Mouse (Mus musculus): ENCODE measurements at regions not wholly inside any gene's neighbourhood (a gene's known extent, or its start where the extent isn't known, plus 50 kb on each side); places are given as distances from the start of the nearest gene placed in this dataset.
A peak's percentile ranks its signal among the peaks of the same experiment; 100 is the strongest.

DNA sequence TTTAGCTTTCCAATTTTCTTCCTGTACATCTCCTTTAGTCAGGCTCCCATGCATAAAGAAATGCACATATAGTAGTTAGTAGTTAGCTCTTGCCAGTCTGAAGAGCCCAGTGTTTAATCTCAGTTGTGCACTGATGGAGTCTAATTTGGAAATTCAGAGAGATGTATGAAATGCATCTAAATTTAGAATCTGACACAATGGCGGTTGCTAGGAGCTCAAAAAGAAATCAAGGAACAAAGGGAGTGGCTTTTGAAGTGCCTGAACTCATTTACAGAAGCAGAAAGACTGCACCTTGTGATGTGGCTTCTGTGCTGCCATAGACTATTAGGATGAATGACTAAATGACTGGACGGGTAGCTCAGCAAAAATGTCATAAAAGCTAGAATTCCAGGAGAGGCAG, 916.3 kb downstream of the Rps29 start:
- peak; percentile 17 for DNase-seq (ENCODE audit: low spot score)

DNA sequence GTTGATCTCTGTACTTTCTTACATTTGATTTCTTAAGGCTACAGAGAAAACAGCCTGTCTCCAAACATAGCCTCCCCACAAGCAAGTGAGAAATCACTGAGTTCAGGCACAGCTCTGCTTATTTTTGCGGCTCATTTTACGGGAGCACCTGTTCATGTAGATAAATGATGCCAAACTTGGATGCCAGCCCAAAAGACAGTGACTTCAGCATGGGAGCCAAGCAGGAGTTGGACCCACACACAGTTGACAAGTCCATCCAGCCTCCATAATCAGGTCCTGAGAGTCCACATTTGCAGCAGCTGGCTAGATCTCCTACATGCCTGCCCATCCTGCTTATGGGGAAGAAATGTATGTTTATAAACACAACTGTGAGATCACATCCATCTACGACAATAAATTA, 927.2 kb downstream of the Rps29 start:
- no peak for DNase-seq (ENCODE audit: low spot score)

DNA sequence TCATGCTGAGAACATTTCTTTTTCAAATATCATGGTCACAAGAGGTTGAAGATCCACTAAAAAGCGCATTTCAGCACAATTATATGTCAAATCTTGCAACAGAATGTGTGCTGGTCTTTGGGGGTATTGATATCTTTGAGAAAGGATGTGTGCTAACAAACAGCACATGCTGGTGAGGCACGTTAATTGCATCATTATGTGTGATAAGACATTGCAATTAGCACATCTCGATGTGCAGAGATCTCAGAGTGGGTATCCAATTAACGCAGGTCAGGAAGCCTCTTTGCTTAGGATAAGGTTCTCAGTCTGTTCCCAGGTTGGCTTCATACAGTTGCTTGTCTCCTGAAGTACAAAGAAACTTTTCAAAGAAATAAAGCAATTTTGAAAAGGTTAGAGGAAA, 941.9 kb downstream of the Rps29 start:
- no peak for DNase-seq (ENCODE audit: low spot score)

DNA sequence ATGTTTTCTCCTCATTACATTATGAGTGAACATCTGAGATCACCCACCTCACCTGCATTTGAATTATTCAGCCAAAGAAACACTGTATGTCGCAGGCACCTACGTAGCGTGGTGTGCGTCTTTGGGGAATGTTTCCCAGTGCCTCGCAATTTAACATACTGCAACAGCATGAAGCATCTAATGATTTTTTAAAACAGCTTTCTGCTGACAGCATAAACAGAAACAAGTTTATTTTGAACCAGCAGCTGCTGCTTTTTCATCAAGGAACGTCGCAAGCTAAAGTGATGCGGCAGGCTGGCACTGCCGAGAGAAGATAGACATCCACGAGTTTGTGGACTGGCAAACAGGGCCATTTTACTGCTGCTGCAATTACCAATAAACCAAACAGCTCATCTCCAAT, 950.7 kb downstream of the Rps29 start:
- no peak for DNase-seq (ENCODE audit: low spot score)

DNA sequence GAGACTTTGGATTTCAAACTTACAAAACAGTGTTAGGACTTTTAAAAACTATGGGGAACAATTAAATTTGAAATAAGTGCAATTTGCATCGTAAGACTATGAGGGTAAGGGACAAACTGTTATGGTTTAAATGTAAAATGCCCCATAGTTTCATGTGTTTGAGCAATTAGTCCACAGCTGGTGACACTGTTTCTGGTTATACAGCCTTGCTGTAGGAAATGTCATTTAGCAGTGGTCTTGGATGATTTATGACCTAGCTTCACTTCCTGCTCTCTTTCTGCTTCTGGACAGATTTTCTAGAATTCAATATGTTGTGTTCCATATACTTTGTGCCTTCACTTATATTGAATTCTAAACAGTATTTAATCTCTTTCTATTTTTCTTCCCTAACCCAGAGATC, 961.5 kb upstream of the Mdga2 start:
- no peak for DNase-seq (ENCODE audit: low spot score)

- DNase-seq (ENCODE audit: low spot score): peak; percentile 1
Measured at GRCm38 (mm10) chr12:68161317-68161716, 939.0 kb upstream of the Mdga2 start.

GRCm38 (mm10) chr12:68148066-68148465, 925.7 kb upstream of the Mdga2 start:
- DNase-seq (ENCODE audit: low spot score): no peak

- DNase-seq (ENCODE audit: low spot score): no peak
Measured at GRCm38 (mm10) chr12:68139831-68140230, 917.5 kb upstream of the Mdga2 start.

DNA sequence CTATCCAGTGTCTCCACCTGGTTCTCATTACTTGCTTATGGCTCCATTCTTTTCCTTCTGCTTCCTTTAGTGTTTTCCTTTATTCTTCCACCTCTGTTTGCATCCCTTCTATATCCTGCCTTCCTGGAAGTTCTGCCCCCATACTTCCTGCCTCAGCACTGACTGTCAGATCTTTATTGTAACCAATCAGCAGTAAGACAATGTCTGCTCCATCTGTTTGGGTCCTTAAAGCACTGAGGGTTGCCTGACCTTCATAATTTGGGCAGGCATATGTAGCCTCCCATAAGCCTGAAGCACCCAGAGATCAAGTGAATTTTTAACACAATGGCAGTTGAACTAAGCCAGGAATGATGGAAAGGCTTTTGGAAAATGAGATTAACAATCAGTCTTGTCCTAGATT, 909.4 kb upstream of the Mdga2 start:
- DNase-seq (ENCODE audit: low spot score): no peak

DNA sequence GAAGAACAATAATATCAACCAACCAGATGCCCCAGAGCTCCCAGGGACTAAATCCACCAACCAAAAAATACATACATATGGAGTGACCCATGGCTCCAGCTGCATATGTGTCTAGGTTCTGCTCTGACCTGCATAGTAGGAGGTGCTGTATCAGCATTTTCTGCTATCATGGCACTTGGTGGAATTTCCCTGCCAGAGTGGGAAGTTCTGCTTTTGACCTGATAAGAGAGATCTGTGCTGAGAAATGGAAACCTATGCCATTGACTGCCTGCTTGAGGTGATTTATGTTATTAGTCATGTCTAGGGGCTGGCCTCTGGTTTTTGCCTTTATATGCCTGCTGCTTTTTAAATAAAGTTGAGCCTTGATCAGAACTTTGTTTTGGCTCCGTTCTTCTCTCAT, 893.4 kb upstream of the Mdga2 start:
- DNase-seq (ENCODE audit: low spot score): no peak

All from embryo, embryonic 10.5 days (tissue).